In genomic region chr6:32328028-32328427, GRCm38 (mm10) we compare ENCODE assay signal across 8 mouse cellular contexts.
DNase-seq lines count a peak whose midpoint lies in the region; ATAC-seq and TF ChIP-seq lines count a peak whose summit lies in the region.

No protein-coding gene starts in this region.

- H3K4me3 ChIP-seq in embryonic facial prominence, embryonic 10.5 days: no peak overlapping the region
- no peak overlapping the region for H3K4me3 ChIP-seq in limb, embryonic 12.5 days (replicated peaks)
- H3K4me3 ChIP-seq in stomach, postnatal 0 days (ENCODE audit: low read depth, low read length): no peak overlapping the region

- H3K9ac ChIP-seq in limb, embryonic 12.5 days (replicated peaks): no peak overlapping the region
- no peak overlapping the region for H3K9ac ChIP-seq in stomach, postnatal 0 days (ENCODE audit: low read length)

- H3K36me3 ChIP-seq in embryonic facial prominence, embryonic 10.5 days (replicated peaks): no peaks in the 10 kb centered on the region
- H3K36me3 ChIP-seq in limb, embryonic 12.5 days: no peaks in the 10 kb centered on the region
- H3K36me3 ChIP-seq in stomach, postnatal 0 days (ENCODE audit: control insufficient read depth, insufficient read depth, low read length): no peaks in the 10 kb centered on the region

- WGBS in embryonic facial prominence, embryonic 10.5 days: 2% methylated on average over 8 of the region's 8 CpGs
- 4% methylated on average over 8 of the region's 8 CpGs for WGBS in limb, embryonic 12.5 days
- WGBS in stomach, postnatal 0 days: 2% methylated on average over 8 of the region's 8 CpGs

- no peak for TF ChIP-seq EP300 in stomach, postnatal 0 days (optimal IDR thresholded peaks at IDR 0.05)

- ATAC-seq in limb, embryonic 12.5 days (ENCODE audit: insufficient number of reproducible peaks, insufficient read depth, low FRiP score, low TSS enrichment, low read depth): peak; percentile 47; the same call in 1 of the 2 replicates
- ATAC-seq in stomach, postnatal 0 days (ENCODE audit: low FRiP score, low TSS enrichment): peak; percentile 45; the same call in 1 of the 2 replicates

- H3K4me2 ChIP-seq in limb, embryonic 12.5 days: no peak overlapping the region
- H3K4me2 ChIP-seq in stomach, postnatal 0 days (replicated peaks; ENCODE audit: low read depth): no peak overlapping the region

- TF ChIP-seq CTCF in stomach, postnatal 0 days (IDR thresholded peaks at IDR 0.05; ENCODE audit: low read depth): peak; percentile 97

- no peak overlapping the region for H3K27ac ChIP-seq in embryonic facial prominence, embryonic 10.5 days (replicated peaks)
- H3K27ac ChIP-seq in limb, embryonic 12.5 days: no peak overlapping the region
- H3K27ac ChIP-seq in stomach, postnatal 0 days (replicated peaks): no peak overlapping the region

- H3K4me1 ChIP-seq in embryonic facial prominence, embryonic 10.5 days: peaks cover 38% of the 10 kb centered on the region
- peaks cover 25% of the 10 kb centered on the region; the same call in 1 of the 2 replicates for H3K4me1 ChIP-seq in limb, embryonic 12.5 days (replicated peaks)
- no peaks in the 10 kb centered on the region for H3K4me1 ChIP-seq in stomach, postnatal 0 days (replicated peaks; ENCODE audit: control insufficient read depth, insufficient read depth)

- H3K9me3 ChIP-seq in embryonic facial prominence, embryonic 10.5 days: no peaks in the 10 kb centered on the region
- no peaks in the 10 kb centered on the region for H3K9me3 ChIP-seq in limb, embryonic 12.5 days
- no peaks in the 10 kb centered on the region for H3K9me3 ChIP-seq in stomach, postnatal 0 days (ENCODE audit: control insufficient read depth, low read length)

- H3K27me3 ChIP-seq in embryonic facial prominence, embryonic 10.5 days (replicated peaks; ENCODE audit: low read depth, poor library complexity, severe bottlenecking): peaks cover 32% of the 10 kb centered on the region
- peaks cover 23% of the 10 kb centered on the region for H3K27me3 ChIP-seq in limb, embryonic 12.5 days
- H3K27me3 ChIP-seq in stomach, postnatal 0 days (ENCODE audit: control insufficient read depth, insufficient read depth, low read length): no peaks in the 10 kb centered on the region

- peak; percentile 85 for DNase-seq in 3T3-L1 (ENCODE audit: low read depth, low spot score)
- DNase-seq in adrenal gland, adult 8-10 months: peak; percentile 30
- DNase-seq in embryonic facial prominence, embryonic 10.5 days (ENCODE audit: low spot score): peak; percentile 86
- DNase-seq in heart, adult 18-20 months: peak; percentile 71 to 88
- DNase-seq in kidney, adult 8-10 months: peak; percentile 56 to 80
- peak; percentile 5 to 7 for DNase-seq in natural killer cell, adult 2 months (ENCODE audit: low spot score in 2 of 2)
- DNase-seq in stomach, postnatal 0 days (ENCODE audit: low spot score): peak; percentile 58

Comparison
In these comparisons a context has a peak if more than half of its experiments do, and no peak if none do; other contexts are left out.
1. DNase-seq: peak in every context shown above with its lines; median percentile 86 in embryonic facial prominence, embryonic 10.5 days; 85 in 3T3-L1; 80 in heart, adult 18-20 months; 68 in kidney, adult 8-10 months; 58 in stomach, postnatal 0 days; 30 in adrenal gland, adult 8-10 months; 6 in natural killer cell, adult 2 months.